Mouse (Mus musculus): ENCODE results near the gene 1700025G04Rik.

1700025G04Rik gene

DNA sequence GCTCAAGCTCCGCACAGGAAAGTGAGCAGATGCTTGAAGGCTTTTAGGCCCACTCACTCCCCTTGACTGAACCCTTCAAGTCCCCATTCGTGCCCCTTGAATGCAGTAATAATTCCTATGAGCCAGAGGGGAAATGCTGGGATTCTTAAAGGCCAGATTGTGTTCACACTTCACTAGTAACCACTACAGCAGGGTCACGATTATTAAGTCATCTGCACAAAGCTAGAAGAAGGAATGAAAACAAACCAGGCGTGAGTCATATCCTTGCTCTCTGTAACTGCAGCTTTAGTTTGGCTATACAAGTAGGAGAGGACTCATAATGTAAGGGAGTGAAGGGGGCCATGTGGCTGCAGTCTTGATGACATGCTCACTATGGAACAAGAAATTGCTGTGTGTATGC, 182.9 kb downstream of the 1700025G04Rik start:
- DNase-seq (ENCODE audit: low read depth, low spot score): no peak

DNA sequence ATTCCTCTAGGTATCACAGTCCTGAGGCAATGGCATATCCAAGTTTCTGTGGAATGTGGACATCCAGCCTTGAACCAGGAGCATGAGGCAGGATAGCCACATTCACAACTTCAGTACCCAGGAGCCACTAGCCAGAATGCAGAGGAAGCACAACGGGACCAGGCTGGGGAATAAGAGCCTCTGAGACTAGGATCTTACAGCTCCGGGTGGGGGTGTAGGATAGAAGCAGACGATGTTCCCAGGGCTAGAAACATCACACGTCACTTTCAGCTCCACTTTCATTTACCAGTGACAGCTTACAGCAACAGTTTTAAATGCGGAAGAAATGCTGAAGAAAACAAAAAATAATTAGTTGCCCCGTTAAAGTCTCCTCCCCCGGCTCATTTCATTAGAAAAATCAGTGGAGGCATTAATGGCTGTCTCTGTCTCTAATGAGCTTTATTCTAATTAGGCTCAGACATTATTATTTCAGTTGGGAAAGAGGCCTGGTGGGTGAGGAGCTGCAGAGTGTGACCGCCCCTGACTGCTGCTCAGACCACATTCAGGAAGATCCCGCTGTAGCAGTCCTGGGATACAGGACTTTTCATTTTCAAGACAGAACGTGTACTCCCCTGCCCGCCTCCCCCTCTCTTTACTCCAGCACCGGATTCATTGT, 189.1 kb downstream of the 1700025G04Rik start:
- DNase-seq (ENCODE audit: low read depth, low spot score): no peak

DNA sequence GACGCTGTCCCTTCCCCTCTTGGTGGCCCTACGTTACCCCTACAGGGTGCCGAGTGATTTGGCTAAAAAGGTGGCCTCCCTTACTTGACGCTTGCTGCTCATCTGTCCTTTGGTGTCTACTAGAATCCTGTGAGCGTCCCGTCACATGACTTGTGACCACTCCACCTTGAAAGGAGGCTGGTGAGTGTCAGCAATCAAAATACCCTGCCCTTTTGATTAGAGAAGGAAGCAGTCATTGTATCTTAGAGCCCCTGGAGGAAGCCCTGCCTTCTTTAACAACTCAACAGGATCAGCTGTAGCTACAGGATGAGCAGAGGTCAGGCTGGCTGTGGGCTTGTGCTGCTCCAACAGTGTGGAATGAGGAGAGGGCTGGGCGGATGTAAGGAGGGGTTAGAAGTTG, 190.0 kb downstream of the 1700025G04Rik start:
- no peak for DNase-seq (ENCODE audit: low read depth, low spot score)

DNA sequence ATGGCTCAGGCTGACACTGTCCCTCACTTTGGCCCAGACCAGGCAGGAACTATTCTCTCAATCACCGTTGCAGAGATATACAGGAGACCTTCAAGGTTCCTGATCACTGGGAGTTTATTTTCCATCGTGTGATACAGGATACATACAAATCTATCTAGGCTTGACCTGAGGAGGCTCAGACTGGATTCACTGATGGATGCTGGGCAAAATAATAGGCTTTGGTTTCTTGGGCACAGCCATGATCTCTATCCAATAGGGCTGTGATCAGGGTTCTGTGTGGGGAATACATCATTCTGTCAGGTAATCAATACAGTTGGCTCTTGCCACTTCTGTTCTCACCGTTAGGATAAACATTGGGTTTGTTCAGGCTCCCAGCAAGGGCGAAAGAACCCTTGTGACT, 194.5 kb downstream of the 1700025G04Rik start:
- DNase-seq (ENCODE audit: low read depth, low spot score): no peak

DNA sequence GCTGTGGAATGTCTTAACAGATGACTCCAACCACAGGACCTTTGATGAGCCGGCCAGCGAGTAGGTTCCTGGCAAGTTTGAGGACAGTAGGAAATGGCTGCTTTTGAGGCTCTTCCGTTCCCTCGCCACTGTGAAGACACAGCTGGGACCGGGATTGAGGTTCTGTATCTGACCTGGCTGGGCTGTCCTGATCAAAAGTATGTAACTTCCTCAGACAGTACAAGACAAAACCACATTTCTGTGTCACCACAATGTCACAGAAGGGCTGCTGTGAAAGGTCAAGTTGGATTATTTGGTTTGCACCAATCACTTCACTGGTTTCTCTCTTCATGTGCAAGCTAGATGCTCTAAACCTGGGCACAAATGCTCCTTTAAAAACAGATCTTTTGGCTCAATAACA, 195.9 kb downstream of the 1700025G04Rik start:
- DNase-seq (ENCODE audit: low read depth, low spot score): no peak

DNA sequence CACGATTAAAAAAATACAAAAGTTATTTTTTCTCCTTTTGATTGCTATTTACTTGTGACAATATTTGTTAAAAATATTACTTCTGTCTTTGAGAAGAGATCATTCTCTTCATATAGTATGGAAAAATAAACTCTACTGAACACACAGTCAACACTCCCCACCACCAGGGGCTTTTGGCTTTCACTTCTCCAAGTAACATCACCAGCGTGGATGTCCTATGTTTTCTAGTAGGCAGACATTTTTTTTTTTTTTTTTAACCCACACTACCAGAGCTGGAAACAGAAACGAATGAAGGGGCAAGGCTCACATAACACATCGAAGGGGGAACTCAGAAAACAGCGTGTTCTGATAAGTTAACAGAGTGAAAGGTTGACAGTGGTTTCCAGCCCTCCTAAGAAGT, 197.9 kb downstream of the 1700025G04Rik start:
- no peak for DNase-seq (ENCODE audit: low read depth, low spot score)

DNA sequence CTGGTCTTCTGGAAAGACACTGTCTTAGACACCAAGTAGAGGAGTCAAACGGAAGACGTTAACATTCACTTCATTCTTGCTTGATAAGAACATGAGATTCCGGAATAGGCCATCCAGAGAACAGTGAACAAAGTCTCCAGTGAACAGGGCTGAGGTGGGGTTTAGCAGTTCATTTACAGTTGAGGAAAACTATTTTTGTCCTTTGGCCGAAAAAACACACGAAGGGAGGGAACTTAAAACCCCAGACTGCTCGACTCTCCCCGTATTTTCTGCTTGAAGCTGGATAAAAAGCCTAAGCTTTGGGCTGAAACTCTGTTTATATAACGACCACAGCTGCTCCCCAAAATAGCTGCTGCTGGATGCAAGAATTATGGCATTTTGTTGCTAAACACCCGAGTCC, 198.7 kb downstream of the 1700025G04Rik start:
- DNase-seq (ENCODE audit: low read depth, low spot score): no peak

DNA sequence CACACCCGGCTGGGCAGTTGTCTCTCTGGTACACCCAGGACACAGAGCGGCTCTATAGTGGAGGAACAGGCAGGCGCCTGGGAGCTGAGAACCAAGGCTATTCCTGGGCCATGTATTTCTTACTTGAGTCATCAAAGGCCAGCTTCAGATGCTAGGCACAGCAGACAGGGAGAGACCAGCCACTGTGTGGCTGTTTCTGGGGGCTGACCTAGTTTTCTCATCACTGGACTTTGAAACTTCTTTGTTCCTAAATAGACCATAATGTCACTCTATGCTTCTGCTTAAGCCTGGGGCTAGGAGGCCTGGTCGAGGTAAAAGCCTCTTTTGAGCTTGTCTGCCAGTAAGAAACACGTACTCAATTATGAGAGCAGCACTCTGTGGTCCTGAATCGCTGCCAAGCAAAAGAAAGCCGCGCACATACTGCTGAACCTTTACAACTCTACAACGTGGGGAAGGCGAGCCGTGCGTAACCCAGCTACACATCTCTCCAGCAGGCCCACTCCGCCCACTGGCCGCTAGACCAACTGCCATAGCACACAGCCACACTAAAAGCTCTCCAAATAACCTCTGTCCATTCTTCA, 199.8 kb downstream of the 1700025G04Rik start:
- no peak for DNase-seq (ENCODE audit: low read depth, low spot score)

DNA sequence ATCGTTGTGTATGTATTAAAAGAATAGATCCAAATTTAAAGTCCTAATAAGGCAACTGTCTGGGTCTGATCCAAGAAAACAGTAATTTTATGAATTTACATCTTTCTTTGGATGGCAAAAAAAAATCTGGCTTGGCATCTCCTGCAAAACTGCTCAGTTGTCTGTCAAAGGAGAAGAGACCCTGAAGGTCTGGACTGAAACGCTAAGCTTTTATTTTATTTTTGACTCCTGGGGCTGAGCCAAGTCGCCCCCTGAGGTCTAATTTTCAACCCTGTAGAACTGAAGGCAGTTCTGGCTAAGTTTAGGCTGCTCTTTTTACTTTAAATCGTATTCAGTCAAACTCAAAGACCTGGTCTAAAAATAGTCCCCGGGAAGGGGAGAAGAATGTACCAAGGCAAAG, 202.3 kb downstream of the 1700025G04Rik start:
- DNase-seq (ENCODE audit: low read depth, low spot score): no peak

DNA sequence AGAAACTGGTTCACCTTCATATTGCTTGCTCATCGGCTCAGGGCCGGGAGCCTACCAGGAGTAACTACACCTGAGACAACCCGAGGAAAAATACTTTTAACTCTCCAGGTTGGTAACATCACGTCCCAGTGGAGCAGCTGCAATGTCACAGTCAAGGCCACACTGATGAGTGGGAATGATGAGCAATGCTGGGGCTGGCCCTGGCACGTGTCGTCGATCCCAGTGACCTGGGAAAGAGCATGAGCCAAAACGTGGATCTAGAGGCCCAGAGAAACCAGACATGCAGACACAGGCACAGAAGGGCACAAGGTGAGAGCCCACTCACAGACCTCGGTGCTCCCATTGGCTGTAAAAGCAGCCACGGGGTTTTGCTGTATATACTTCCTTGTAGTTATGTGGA, 202.8 kb downstream of the 1700025G04Rik start:
- DNase-seq (ENCODE audit: low read depth, low spot score): no peak

DNA sequence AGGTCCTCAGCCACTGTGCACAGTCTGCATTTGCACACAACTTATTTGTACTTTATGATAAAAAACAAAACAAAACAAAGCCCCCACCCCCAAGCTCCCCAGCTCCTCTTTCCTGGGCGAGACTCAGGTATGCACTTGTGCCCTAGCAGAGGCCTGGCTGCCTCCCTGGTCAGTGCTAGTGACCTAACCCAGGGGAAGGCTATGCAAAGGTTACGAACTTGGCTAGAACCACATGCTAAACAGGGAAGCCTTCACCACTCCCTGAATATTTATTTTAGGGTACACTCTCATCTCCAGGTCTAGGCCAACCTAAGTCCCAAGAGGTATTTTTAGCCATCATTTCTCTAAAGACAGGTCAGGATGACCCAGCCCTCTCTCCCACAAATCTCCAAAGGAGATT, 203.8 kb downstream of the 1700025G04Rik start:
- no peak for DNase-seq (ENCODE audit: low read depth, low spot score)

DNA sequence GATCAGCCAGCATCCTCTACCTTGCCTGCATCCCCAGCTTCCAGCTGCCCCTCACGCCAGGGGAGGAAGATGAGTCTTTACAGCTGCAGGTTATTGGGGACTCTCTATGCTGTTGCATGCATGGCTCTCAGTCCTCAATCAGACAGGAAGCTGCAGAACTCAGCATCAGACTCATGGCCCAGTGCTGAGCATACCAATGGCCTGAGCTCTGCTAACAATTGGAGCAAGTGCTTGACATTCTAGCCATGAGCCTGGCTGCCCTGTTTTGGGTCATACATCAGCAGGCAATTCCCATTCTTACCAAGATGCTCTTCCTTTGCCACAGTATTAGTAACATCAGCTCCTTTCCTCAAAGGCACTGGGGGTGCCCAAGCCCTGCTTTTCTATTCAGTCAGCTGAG, 208.7 kb downstream of the 1700025G04Rik start:
- DNase-seq (ENCODE audit: low read depth, low spot score): no peak

DNA sequence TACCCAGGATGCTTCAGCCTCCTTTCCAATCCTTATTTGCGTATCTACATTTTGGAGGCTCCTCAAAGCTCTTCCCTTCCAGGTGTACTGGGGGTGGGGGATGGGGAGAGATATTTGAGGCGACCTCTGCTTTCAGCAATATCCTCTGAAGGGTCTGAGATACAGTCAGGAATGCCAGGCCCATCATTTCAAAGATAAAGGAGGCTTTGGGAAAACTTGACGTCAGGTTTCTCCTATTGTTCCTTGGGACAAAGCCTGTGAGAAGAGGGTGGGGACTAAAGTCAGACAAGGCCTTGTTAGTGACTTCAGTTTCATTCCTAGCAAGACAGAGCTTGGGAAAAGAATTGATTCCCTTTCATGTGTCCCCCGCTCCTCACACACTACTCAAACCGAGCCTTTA, 209.2 kb downstream of the 1700025G04Rik start:
- no peak for DNase-seq (ENCODE audit: low read depth, low spot score)

DNA sequence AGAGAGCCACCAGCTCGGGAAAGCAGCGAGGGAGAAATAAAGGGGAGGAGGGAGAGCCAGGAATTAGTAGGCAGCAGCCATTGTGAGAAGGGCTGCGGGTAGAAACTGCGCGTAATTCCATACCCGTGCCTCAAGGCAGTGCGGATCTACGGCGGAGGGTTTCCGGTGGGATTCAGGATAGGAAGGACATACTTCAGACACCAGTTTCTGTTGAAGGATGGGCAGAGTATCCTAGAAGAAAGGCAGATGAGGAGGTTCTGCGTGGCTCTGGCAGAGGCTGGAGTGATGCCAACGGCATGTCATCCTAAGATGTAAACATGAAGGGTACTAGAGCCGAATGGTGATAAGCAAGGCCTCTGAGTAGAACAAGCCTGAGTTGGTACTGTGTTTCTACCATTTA, 210.0 kb downstream of the 1700025G04Rik start:
- no peak for DNase-seq (ENCODE audit: low read depth, low spot score)

DNA sequence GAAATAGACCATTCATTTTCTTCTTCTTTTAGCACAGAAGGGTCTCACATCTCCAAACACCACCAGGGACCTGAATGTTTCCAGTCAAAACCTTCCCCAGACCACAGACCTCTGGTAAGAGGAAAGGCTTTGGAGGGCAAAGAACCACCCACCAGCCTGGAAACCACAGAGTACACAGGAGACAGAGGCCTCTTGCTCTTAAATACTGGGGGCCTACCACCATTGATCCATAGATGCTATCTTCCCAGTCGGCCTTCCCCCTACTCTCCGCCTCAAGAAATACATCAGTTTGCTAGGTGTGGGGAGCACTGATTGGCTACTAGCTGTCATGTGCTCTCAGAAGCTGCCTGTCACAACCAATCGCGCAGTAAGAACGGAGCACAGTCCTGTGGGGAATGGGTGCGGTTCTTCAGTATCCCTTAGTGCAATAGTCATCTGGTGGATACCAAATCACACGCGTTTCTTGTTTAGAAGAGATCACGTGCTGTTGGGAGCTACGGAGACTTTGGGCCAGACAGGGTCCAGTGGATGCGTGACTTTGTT, 210.5 kb downstream of the 1700025G04Rik start:
- peak; percentile 49 for DNase-seq (ENCODE audit: low read depth, low spot score)

DNA sequence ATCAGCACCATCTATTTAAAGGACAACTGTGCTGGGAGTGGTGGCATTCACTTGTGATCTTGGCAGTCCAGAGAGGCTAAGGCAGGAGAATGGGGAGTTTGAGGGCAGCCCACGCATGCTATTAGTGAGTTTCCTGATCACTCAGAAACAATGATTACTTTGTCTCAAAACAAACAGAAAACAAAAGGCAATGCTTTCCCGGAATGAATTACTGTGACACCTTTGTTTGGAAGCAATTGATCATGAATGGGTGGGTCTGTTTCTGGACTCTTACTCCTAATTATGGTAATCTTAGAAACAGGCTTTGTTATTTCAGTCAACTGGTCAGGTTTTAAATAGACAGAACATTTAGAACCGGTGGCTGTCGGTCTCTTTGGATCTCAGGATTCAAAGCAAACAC, 211.5 kb downstream of the 1700025G04Rik start:
- no peak for DNase-seq (ENCODE audit: low read depth, low spot score)

DNA sequence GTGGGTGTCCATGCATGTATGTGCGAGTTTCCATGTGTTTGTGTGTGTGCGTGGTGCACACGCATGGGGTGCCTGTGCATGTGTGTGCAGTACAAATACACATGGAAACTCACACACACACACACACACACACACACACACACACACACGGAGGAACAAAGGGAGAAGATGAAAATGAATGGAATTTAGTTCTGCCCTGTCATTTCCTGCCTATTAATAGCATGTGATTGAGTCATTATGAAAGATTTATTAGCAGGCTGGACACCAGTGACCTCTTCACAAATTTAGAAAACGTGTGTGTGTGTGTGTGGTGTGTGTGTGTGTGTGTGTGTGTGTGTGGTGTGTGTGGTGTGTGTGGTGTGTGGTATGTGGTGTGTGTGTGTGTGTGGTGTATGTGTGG, 217.0 kb downstream of the 1700025G04Rik start:
- DNase-seq (ENCODE audit: low read depth, low spot score): no peak

DNA sequence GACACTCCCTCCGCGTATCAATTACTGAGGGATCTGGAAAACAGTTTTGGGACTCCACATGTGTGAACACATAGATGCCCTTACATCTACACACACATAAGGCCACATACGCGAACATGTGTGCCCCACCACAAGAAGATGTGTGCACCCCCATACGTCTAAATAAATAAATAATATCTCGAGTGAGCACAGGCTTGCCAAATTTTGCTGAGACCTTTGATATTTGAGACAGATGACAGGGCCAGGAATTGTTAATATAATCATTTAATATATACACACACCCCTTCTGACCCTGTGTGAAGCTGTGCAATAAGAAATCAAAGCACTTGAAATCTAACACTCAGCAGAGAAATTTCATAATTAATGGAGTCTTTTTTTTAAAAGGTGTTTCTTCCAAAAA, 225.6 kb downstream of the 1700025G04Rik start:
- DNase-seq (ENCODE audit: low read depth, low spot score): no peak

DNA sequence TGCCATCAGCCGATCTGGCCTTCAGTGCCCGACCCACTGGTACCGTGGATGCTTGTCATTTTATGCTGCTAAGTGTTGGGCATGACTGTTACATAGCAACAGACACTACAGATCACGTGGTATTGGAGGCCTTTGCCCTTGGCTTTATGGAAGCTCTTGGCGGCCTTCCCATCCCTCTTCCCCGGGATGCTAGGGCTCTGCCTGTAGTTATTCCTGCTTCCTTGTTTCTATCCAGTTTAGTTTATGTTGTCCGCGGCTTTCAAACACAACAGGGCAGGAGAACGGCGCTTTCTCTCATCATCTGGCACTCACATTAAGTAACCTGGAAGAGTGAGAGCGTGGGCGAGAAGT, 226.2 kb downstream of the 1700025G04Rik start:
- no peak for DNase-seq (ENCODE audit: low read depth, low spot score)

DNA sequence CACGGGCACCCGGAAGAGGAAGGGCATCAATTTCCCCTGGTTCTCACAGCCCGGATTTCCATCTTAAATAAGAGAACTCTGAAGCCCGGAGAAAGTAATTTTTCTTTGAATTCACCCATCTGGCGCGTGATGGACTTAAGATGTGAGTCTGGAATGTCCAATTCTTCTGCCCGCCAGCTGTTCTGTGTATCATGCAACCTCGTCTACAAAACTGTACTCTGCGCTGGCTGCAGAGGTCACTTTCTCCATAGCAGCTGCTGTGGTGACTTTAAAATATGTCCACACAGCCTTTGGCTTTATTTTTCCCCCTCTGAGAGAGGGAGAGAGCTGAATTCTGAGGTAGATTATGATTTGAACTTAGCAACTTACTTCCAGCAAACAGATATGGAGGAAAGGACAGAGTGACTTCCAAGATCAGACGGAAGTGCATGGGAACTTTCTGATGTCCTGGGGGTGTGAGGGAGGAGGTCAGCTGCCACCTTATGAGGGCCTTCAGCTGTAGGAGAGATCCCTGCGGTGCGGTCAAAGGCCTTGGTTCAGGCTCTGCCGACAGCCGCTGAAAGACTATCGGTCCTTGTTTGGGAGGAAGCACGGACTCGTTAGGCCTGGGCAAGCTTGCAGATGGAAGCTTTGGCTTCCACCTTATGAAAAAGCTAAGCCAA, 226.7 kb downstream of the 1700025G04Rik start:
- DNase-seq (ENCODE audit: low read depth, low spot score): no peak

DNA sequence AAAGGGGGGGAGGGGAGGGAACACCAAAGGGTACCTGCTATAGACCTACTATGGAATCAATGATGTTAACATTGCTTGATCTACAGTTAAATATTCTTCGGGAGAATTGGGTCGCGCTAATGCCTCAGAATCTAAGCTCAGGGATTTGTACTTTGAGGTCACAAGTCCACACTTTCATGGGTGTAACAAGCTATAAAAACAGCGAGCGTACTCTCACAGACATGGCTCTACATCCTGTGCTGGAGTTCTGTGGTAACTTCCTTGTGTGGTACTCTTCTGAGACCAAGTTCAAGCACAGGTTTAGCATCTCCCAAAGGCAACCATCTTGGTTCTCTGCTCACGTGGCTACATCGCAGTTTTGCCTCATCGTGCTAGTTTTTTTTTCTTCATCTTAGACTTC, 227.8 kb downstream of the 1700025G04Rik start:
- DNase-seq (ENCODE audit: low read depth, low spot score): no peak

DNA sequence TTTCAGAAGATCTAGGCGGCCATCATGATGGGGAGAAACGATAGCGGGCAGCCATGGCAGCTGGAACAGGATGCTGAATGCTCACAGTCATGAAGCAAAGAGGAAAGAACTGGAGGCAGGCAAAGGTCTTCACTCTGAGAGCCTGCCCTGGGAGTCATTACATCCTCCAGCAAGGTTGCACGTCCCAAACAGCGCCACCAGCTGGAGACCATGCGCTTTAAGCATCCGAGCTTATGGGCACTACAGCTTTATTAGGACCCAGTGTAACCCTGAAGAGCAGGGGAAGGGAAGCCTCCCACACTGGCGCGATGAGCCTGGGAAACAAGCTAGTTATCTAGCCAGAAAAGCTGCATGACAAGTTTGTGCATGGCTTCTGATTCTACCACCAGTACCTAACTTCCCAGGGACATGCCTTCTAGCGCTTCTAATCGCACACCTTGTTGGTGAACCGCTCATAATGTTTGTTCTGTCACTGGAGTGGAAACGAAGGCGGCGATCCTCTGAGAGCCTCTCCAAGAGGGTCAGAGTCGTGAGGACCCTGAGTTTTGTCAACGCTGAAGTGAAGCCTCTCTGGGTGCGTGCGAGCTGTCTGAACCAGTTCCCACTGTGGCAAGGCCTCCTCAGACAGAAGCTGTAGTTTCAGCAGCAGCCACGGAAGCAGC, 228.5 kb downstream of the 1700025G04Rik start:
- no peak for DNase-seq (ENCODE audit: low read depth, low spot score)

DNA sequence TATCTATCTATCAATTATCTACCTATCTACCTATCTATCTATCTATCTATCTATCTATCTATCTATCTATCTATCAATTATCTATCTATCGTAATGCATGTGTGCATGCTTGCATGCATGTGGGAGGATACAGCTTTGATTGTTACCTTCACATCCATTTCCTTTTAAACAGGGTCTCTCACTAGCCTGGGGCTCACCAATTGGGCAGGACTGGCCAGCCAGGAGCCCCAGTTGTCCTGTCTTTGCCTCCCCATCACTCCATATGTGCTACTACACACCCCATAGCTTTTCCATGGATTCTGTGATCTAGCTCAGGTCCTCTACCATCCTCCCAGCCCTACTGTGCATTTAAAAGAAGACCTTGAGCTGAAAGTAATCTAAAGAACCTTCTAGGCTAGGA, 231.5 kb downstream of the 1700025G04Rik start:
- DNase-seq (ENCODE audit: low read depth, low spot score): no peak
